Mouse (Mus musculus) adrenal gland, postnatal 36 days (tissue): ENCODE results near the gene Igsf11. TPM values are rescaled to one million over a fixed set of nuclear protein-coding genes. Genes with fewer than 3 reads are reported as not detected.
"Not testable (repeated sequence)": the region's sequence is repeated elsewhere in the genome, so short reads cannot be mapped to it uniquely, and the experiment has no call there.

Experiments used
- DNase-seq, 2 experiments: peaks; one replicate each; pipeline ENCODE4 v3.0.0; 2021; ENCODE audit warnings: mixed read lengths in 1 of 2
- total RNA-seq, 2 experiments: library from RNA; stranded (reverse); gene quantifications; 2 replicates each; pipeline ENCODE4 v1.2.3; 2021

Igsf11 gene
- total RNA-seq, 2 experiments from 2014 or later: 7.2 to 26.9 TPM

- DNase-seq: not testable (repeated sequence)
Measured at GRCm38 (mm10) chr16:38983850-38984249, 91.4 kb downstream of the Igsf11 start.

- DNase-seq: peak; percentile 52 to 66
Measured at GRCm38 (mm10) chr16:38985411-38985810, 92.9 kb downstream of the Igsf11 start.

GRCm38 (mm10) chr16:38986410-38986809 is 93.9 kb downstream of the Igsf11 start:
- no peak for DNase-seq

GRCm38 (mm10) chr16:38993711-38994110 is 101.2 kb downstream of the Igsf11 start:
- no peak for DNase-seq

GRCm38 (mm10) chr16:38998496-38999258 is 106.2 kb downstream of the Igsf11 start:
- no peak for DNase-seq

- DNase-seq: no peak
Measured at GRCm38 (mm10) chr16:38999298-38999697, 106.8 kb downstream of the Igsf11 start.

GRCm38 (mm10) chr16:39006978-39007377 is 114.5 kb downstream of the Igsf11 start:
- DNase-seq: no peak

GRCm38 (mm10) chr16:39019449-39019848 is 127.0 kb downstream of the Igsf11 start:
- DNase-seq: no peak

GRCm38 (mm10) chr16:39025989-39026736 is 133.7 kb downstream of the Igsf11 start:
- DNase-seq: no peak

- DNase-seq: no peak
Measured at GRCm38 (mm10) chr16:39031350-39031749, 138.9 kb downstream of the Igsf11 start.

- DNase-seq: no peak
Measured at GRCm38 (mm10) chr16:39037257-39037656, 144.8 kb downstream of the Igsf11 start.

GRCm38 (mm10) chr16:39044381-39044780 is 151.9 kb downstream of the Igsf11 start:
- no peak for DNase-seq

- peak; percentile 62 to 68 for DNase-seq
Measured at GRCm38 (mm10) chr16:39048889-39049288, 156.4 kb downstream of the Igsf11 start.

- DNase-seq: peak; percentile 72 to 80
Measured at GRCm38 (mm10) chr16:39052971-39053370, 160.5 kb downstream of the Igsf11 start.

GRCm38 (mm10) chr16:39053779-39054178 is 161.3 kb downstream of the Igsf11 start:
- no peak for DNase-seq

GRCm38 (mm10) chr16:39056061-39056460 is 163.6 kb downstream of the Igsf11 start:
- peak; percentile 5 to 19 for DNase-seq

- DNase-seq: peak; percentile 17 to 40
Measured at GRCm38 (mm10) chr16:39056961-39057360, 164.5 kb downstream of the Igsf11 start.

- DNase-seq: no peak
Measured at GRCm38 (mm10) chr16:39058869-39059268, 166.4 kb downstream of the Igsf11 start.

GRCm38 (mm10) chr16:39062596-39062995 is 170.1 kb downstream of the Igsf11 start:
- DNase-seq: peak in 1 of 2 experiments; percentile 22

GRCm38 (mm10) chr16:39065576-39065975 is 173.1 kb downstream of the Igsf11 start:
- no peak for DNase-seq

GRCm38 (mm10) chr16:39071431-39071830 is 179.0 kb downstream of the Igsf11 start:
- no peak for DNase-seq
